Mouse (Mus musculus): ENCODE data around the gene Fgf18.

DNA sequence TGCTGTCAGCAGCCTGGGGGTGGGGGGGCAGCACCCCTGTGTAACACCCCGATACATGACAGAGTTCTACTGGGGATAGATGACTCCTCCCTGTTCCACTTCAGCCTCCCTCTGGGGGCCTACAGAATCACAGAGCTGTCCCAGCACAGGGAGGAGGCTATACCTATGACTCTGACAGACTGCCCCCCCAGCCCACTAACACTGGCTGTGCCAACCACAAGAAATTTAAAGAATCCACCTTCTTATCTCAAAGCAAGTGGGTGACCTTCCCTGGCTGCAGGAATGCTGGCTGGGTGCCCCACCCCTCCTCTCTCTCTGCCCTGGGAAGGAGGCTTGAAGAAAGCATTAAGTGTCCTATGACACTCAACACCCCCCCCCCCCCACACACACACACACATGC, 4.4 kb downstream of the Fgf18 start:
- no peak for TF ChIP-seq MYOD1 (IDR thresholded peaks at IDR 0.05; ENCODE audit: control insufficient read depth, insufficient read length, low read depth)
- TF ChIP-seq CEBPB (IDR thresholded peaks at IDR 0.05; ENCODE audit: low read depth) = no peak
- no peak for TF ChIP-seq MAX (IDR thresholded peaks at IDR 0.05)
- no peak for TF ChIP-seq CTCF (IDR thresholded peaks at IDR 0.05; ENCODE audit: control insufficient read depth, insufficient read depth, insufficient read length)
- TF ChIP-seq USF1 (IDR thresholded peaks at IDR 0.05; ENCODE audit: low read depth) = no peak
- TF ChIP-seq MYOG (IDR thresholded peaks at IDR 0.05; ENCODE audit: control insufficient read depth, extremely low read depth, insufficient read length) = no peak
- TF ChIP-seq FOSL1 (IDR thresholded peaks at IDR 0.05; ENCODE audit: insufficient read depth, low read length, poor library complexity, severe bottlenecking) = no peak
